Mouse (Mus musculus) 3134 (cell line): Measurements from ENCODE around the gene Nkd2.
A peak's percentile ranks its signal among the peaks of the same experiment; 100 is the strongest.

Source experiments
- DNase-seq: peaks from one replicate; pipeline ENCODE4 v3.0.0-alpha.2; 2011; ENCODE audit warnings: low spot score; ENCODE audit not compliant: insufficient read length; ENCODE audit errors: extremely low read depth

Gene Nkd2

GRCm38 (mm10) chr13:73821251-73821650, 26.2 kb downstream of the Nkd2 start:
- DNase-seq, result no peak

- DNase-seq, result no peak
Observed at GRCm38 (mm10) chr13:73818921-73819320, 28.5 kb downstream of the Nkd2 start.

- DNase-seq, result no peak
Observed at GRCm38 (mm10) chr13:73816338-73816737, 31.1 kb downstream of the Nkd2 start.

DNA sequence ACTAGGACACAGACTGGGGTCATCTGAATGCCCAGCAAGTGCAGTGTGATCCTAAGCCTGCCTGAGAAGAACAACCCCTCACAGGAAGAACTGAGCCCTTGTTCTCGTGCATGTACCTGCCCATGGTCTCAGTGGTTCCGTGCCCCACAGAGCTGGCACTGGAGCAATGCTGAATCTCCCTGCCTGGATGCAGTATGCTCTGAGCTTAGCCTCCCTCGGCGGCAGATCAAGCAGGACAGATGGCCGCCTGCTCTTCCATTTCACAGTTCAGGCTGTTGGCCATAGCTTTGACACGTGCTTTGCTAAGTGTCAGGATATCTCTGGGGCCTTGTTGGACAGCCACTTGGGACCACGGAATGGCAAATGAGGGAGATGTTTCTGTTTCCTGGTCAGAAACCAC, 33.2 kb downstream of the Nkd2 start:
- DNase-seq, result no peak

GRCm38 (mm10) chr13:73812936-73813335, 34.5 kb downstream of the Nkd2 start:
- no peak for DNase-seq

DNA sequence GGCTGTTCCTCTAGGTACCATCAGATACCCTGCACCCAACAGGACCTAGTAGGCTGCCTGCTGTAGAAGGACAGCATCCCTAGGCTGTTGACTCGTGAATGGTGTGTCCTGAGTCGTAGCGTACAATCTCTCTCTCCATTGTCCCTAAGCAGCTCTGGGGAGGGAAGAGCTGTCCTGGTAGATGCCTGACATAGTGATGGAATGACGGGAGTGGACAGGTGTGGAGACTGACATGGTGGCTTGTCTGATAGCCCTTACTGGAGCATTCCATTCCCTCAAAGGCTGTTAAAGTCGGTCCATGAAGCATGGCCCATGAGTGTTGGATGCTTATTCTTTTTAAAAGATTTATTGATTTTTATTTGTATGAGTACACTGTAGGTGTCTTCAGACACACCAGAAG, 42.5 kb downstream of the Nkd2 start:
- no peak for DNase-seq

DNA sequence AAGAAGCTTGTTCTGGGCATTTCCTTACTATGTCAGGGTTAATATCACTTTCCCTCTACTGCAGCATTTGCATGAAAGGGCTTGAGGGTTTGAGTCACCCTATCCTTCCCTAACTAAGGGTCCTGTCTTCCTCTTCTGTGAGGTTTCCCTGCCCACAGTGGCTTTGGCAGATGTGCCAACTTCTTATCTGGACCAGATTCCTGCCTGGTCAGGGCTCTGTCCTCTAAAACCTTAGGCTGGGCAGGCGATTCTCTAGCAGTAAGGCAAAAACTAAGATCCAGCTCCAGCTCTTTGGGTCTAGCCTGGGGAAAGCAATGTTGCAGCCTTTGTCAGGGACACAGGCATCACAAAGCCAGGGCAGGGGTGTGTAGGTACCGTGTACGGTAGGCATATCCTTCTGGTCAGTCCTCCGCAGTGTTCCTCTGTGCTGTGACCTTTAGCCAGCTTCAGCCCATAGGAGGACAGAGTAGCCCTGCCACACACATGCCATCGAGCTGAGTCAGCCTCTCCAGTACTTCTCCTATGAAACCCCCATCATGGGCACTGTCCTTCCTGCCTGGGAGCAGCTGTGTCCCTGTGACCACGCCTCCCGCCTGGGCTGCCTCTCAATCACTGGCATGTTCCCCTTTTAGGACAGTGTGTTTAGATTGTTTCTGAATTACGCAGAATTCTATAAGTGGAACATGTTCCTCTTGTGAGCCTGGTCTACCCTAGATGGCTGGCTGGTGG, 43.8 kb downstream of the Nkd2 start:
- peak; percentile 84 for DNase-seq

- no peak for DNase-seq
Observed at GRCm38 (mm10) chr13:73799110-73799509, 48.3 kb downstream of the Nkd2 start.

- no peak for DNase-seq
Observed at GRCm38 (mm10) chr13:73793171-73793570, 54.3 kb downstream of the Nkd2 start.

DNA sequence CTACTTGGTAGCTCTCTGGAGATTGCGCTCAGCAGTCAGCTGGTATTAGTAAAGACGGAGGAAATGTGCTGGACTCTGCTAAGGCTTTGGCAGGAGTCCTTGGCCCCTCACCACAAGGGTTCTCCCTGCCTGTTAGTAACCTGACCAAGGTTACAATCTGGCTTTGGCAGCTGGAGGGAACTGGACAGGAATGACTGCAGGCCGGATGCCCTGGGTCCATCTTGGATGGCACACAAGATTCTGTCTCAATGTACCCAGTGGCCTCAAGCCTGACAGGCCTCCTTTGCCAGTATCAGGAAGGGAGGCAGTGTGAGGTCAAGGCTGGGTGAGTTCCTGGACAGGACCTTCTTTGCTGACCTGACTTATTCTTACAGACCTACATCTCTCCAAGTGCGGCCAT, 55.3 kb downstream of the Nkd2 start:
- DNase-seq, result no peak

GRCm38 (mm10) chr13:73782486-73782885, 64.9 kb downstream of the Nkd2 start:
- DNase-seq, result no peak

DNA sequence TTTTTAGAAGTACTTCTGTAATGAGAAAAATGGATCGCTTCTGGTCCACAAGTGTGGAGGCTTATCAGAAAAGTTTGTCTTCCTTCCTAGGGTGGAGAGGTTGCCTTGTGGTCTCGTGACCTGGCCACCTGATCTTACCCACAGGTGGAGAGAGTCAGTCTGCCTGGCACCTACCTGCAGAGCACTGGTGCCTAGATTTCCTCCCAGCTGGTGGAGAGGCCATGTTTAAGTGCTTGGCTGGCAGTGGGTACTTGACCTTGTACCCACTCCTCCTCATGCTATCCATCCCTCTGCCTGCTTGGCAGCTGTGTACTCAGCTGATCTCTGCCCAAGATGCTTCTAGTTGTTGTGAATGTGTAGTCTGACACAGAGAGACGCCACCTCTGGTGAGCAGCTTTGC, 69.9 kb downstream of the Nkd2 start:
- no peak for DNase-seq

DNA sequence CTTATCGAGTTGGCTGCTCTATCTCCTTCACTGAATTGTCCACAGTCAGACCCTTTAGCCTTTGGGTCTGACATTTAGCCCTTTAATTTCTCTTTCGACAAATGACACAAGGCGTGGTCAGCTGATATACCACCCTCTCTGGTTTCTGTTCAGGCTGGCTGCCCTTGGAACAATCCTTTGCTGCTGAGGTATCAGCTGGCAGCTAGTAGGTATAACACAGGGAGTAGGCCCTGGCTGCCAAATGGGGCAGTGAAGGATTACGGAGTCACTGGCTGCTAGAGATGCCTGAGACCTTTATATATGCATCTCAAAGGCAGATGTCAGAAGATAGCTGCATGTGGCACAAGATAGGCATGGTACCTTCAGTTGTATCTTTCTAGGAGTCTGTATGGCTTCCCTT, 71.6 kb downstream of the Nkd2 start:
- DNase-seq, result no peak

DNA sequence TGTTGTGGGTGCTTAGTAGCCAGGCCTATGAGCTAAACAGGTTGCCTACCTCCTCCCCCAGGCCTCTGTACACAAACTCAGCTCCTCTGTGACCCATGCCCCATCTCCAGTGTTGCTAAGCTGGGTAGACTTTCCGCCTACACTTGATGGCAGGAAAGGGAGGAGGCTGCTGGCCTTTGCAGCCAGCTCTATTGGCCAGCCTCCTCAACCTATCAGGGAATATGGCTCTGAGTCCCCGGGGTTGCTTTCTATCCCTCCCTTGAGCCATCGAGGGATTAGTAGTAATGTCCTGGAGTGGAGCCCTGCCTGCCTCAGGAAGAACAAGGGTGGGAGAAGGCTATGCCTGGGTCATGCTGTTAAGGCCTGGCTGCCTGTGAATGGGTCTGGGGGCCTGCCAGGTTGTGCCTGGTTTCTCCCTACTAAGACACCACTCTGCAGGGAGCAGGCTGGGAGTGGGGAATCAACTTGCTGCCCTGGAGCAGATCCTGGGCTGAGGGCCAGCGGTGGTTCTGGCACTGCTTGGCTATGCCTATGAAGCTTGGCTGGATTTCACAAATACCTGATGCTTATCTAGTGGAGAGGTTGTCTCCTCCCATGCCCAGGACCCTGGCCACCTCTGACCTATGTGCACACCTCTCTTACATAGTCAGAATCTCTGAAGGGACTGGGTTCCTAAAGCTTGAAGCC, 73.8 kb downstream of the Nkd2 start:
- no peak for DNase-seq

DNA sequence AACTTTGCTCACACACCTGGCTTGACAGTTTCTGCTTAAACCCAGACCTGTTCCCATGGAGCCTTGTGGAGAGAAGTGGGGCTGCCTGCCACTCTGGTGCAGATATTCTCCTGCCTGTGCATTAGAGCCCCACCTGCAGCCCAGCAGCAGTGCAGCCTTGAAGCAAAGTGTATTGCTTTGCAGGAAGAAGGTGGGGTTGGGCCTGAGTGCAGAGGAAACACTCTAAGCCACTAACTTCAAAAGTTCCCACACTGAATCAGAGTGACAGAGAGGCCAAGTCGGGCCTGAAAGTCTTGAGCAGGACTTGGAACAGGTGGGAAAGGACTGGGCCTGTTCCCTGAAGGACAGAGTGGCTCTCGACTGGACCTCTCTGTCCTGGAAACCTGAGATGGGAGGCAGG, 74.8 kb downstream of the Nkd2 start:
- no peak for DNase-seq

DNA sequence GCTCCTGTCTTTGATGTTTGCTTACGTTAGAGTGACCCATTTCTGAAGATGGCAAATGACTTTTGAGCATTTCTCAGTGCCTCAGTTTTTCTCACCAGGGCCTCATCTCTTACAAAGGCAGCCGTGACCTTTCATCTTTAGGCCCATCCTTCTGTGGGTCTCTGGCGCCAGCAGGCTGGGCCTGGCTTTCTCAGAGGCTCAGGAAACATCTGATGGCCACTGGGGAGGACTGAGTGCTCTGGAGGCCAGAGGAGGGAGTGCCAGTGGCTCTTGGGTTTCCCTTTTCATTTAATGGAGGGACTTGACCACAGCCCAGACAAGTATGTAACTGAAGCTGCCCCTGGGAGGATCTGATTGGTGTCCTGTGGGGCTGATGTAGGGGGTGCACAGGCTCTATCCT, 76.3 kb downstream of the Nkd2 start:
- DNase-seq, result no peak

- DNase-seq, result no peak
Observed at GRCm38 (mm10) chr13:73769916-73770682, 77.3 kb downstream of the Nkd2 start.
